Mouse (Mus musculus) limb, embryonic 14.5 days (tissue): Measurements from ENCODE around the gene Ly6g6d. TPM values are rescaled to one million over a fixed set of nuclear protein-coding genes. Genes with fewer than 3 reads are reported as not detected.

Source experiments
- ATAC-seq: fragments of 200-750 bp; cut with Nextera tagmentation; 2 replicates; pipeline ENCODE4 v1.8.0; 2017; ENCODE audit warnings: low read depth, moderate number of reproducible peaks, moderate TSS enrichment; ENCODE audit not compliant: low FRiP score
- DNase-seq: peaks from one replicate; pipeline ENCODE4 v3.0.0-alpha.2; 2015; ENCODE audit warnings: low spot score
- H3K27ac ChIP-seq: fragments of 300-500 bp; sonication (generic); replicated peaks from 2 replicates; pipeline ENCODE4 v1.5.1; 2014; ENCODE audit warnings: low read depth, mild to moderate bottlenecking, low read length, moderate library complexity, mixed read lengths
- H3K27me3 ChIP-seq: fragments of 300-500 bp; sonication (generic); 2 replicates; pipeline ENCODE4 v1.6.1; 2014; ENCODE audit warnings: low read length, mixed read lengths; ENCODE audit not compliant: control insufficient read depth, insufficient read depth
- H3K36me3 ChIP-seq: fragments of 300-500 bp; sonication (generic); 2 replicates; pipeline ENCODE4 v1.6.1; 2014; ENCODE audit warnings: mild to moderate bottlenecking, low read length, moderate library complexity, mixed read lengths; ENCODE audit not compliant: control insufficient read depth, insufficient read depth
- H3K4me1 ChIP-seq: fragments of 300-500 bp; sonication (generic); 2 replicates; pipeline ENCODE4 v1.6.1; 2014; ENCODE audit warnings: antibody characterized with exemption, low read length, mixed read lengths; ENCODE audit not compliant: control insufficient read depth, insufficient read depth
- H3K4me2 ChIP-seq: fragments of 300-500 bp; sonication (generic); replicated peaks from 2 replicates; pipeline ENCODE4 v1.6.1; 2014; ENCODE audit warnings: low read depth, mild to moderate bottlenecking, low read length, moderate library complexity; ENCODE audit not compliant: severe bottlenecking
- H3K4me3 ChIP-seq: fragments of 300-500 bp; sonication (generic); replicated peaks from 2 replicates; pipeline ENCODE4 v1.5.1; 2014; ENCODE audit warnings: low read length
- H3K9ac ChIP-seq: fragments of 300-500 bp; sonication (generic); 2 replicates; pipeline ENCODE4 v1.6.1; 2014; ENCODE audit warnings: mild to moderate bottlenecking, low read depth, low read length, moderate library complexity; ENCODE audit not compliant: severe bottlenecking
- H3K9me3 ChIP-seq: fragments of 300-500 bp; sonication (generic); 2 replicates; pipeline ENCODE4 v1.6.1; 2016; ENCODE audit warnings: low read length; ENCODE audit not compliant: control insufficient read depth
- POLR2A ChIP-seq: fragments of 200-500 bp; IDR thresholded peaks from 2 replicates; pipeline ENCODE4 v1.8.0; 2012; ENCODE audit warnings: inconsistent platforms, mild to moderate bottlenecking, moderate library complexity, borderline replicate concordance; ENCODE audit not compliant: insufficient read depth, insufficient read length; ENCODE audit errors: extremely low read depth
- WGBS: fragments of 180-500 bp; shearing (Covaris S2); extraction: QIAGEN DNeasy Blood & Tissue Kit; methylation state at CpG from one replicate; pipeline ENCODE4 v1.1.7; 2014; 5-methylcytosine and 5-hydroxymethylcytosine counted together
- polyA plus RNA-seq, 2 experiments: library from polyadenylated mRNA; depleted of rRNA in 1 of 2; stranded (reverse) in 1 of 2; unstranded in 1 of 2; fragments of >200 nt; fragmentation: Nextera tagmentation in 1 of 2; extraction: Ambion mirVana in 1 of 2; gene quantifications; 2 replicates each; pipeline versions ENCODE4 v1.2.1 to v1.2.3; 2012 to 2014

Ly6g6d gene
- polyA plus RNA-seq, 2 experiments: 2.0 to 2.3 TPM

DNA sequence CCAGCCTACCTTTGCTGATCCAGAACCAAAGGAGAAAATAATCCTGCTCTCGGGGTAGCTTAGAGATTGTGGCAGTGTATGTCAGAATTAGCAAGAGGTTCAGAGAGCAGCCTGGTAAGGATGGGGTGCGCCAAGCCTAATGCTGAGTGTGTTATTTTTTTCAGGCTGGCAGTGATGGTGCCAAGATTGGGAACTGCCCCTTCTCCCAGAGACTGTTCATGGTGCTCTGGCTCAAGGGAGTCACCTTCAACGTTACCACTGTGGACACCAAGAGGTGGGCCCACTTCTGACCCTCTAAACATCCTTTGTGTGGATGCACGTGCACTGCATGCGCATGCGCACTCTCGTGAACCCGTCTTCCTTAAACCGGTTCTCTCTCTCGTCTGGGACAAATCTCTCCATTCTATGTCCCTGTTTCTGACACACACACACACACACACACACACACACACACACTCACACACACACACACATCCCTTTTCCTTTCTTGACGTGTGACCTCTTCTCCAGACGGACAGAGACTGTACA is 25.5 kb downstream of the Ly6g6d start:
- Histone ChIP-seq H3K9me3 (no peaks in the 10 kb centered on the region), H3K4me1 (peaks cover 32% of the 10 kb centered on the region), H3K27me3 (no peaks in the 10 kb centered on the region), H3K4me2 (peak overlapping the region; percentile 91), H3K36me3 (peaks cover 50% of the 10 kb centered on the region), H3K9ac (peak overlapping the region; percentile 79), H3K27ac (peak overlapping the region; percentile 89; the same call in 1 of the 2 replicates), H3K4me3 (peak overlapping the region; percentile 63)
- DNase-seq: no peak
- no peak for ATAC-seq
- no peak for TF ChIP-seq POLR2A
- WGBS: 86% methylated on average over 12 of the region's 12 CpGs

DNA sequence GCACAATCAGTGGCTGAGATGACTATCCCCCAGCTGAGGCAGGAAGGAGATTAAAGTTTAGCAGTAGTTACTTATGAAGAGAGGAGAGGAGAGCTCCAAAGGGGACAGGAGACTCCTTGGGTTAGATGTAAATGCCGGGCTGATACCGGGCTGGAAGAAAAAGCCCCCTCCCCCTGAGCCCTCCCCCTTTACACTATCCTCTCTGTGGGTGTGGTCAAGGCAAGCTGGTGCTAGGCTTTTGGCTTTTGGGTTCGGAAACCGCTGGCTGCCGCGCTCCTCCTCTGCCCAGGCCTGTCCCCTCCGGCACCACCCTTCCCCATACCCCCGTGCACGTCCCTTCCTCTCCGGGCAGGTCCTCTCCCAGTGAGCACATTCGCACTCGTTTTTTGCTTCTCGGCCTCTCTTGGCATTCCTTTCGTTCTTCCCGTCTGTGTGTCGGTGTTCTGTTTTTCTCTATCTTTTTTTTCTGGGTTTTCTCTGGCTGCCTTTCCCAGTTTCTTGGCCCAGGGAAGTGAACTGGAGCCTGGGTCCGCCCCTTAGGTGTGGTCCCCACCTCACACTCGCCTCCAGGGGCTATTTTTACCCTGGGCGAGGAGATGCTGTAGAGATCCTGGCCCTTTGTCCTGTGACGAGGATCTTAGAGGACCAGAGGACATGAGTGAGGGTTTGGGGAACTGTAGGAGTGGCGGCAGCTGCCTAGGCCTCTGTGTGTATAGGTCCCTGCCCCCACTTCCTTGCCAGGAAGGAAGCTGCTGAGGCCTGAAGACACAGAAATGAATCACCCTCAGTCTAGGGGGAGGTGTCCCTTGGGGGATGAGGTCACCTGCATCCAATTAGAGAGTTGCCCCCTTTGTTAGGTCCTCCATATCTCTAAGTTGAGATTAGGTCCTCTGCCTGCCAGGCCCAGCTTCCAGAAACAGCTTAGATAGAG is 26.4 kb downstream of the Ly6g6d start:
- no peaks in the 10 kb centered on the region for H3K9me3 ChIP-seq
- peak overlapping the region; percentile 63 for H3K4me3 ChIP-seq
- peak overlapping the region; percentile 89 for H3K27ac ChIP-seq
- H3K4me2 ChIP-seq: peak overlapping the region; percentile 91
- DNase-seq (peak; percentile 86), ATAC-seq (peak; percentile 34)
- 2% methylated on average over 20 of the region's 21 CpGs for WGBS
- H3K4me1 ChIP-seq: peaks cover 36% of the 10 kb centered on the region
- peak overlapping the region; percentile 79 for H3K9ac ChIP-seq
- H3K36me3 ChIP-seq: peaks cover 44% of the 10 kb centered on the region
- no peaks in the 10 kb centered on the region for H3K27me3 ChIP-seq
- TF ChIP-seq POLR2A: no peak

DNA sequence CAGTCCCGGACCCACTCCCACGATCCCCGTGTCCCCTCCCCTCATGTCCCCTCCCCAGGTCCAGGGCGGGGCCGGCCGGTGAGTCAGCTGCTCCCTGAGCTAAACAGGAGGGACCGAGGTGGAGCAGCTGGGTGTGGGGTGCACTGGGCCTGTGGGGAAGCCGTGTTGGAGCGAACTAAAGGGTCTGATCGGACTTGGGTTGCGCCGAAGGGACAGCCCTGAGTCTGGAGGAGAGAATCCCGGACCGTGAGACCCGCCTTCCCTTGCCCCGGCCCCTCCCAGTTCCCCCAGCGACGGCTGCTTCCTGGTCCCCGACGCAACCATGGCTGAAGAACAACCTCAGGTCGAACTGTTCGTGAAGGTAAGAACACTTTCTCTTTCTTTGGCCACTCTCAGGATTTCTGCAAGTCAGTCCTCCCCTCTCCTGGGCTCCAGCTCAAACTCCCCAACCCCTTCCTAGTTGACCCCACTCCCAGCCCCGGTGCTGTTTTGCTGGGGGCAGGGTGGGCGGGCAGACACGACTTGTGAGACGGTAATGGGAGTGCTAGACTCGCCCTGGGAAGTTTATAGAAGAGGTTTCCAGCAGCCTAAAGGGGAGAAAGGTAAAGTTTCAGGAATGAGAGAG is 27.6 kb downstream of the Ly6g6d start:
- WGBS: 3% methylated on average over 22 of the region's 27 CpGs
- 0 out of 2 replicates have a peak, but pooled peaks have one; percentile 3 for ATAC-seq
- H3K4me3 ChIP-seq: peak overlapping the region; percentile 63

DNA sequence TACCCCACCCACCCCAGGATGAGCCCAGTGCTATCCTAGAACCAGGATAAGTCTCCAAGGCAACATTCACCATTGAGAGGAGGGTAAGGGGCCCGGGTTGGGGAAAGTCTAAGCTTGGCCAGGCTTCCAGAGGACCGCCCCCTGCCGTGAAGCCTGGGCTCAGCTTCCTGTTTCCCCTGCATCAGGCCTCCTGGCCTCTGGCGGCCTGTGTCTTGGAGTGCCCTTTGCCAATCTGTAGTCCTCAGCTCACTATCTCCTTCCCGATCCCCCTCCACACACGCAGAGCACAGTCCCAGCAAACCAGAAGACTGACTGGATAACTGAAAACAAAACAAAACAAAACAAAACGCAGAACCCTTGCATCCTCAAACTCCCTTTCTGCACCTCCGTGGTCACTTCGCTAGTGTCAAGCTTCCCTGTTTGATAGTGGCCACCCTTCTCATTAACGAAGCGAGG is 28.3 kb downstream of the Ly6g6d start, which contains the start of gene Clic1:
Clic1 (plus strand) TSS at position 406 of the 456 bp plus-strand sequence.
- peak within 1 kb of the TSS; percentile 63 for H3K4me3 ChIP-seq
- peaks cover 41% of the 10 kb centered on the region for H3K4me1 ChIP-seq
- ATAC-seq: peak; percentile 4; the same call in 1 of the 2 replicates
- peak; percentile 49; the same call in 1 of the 2 replicates for TF ChIP-seq POLR2A
- peak; percentile 92 for DNase-seq
- WGBS: 3% methylated on average over 11 of the region's 11 CpGs
- no peaks in the 10 kb centered on the region for H3K27me3 ChIP-seq
- no peaks in the 10 kb centered on the region for H3K9me3 ChIP-seq
- peaks cover 26% of the 10 kb centered on the region for H3K36me3 ChIP-seq
- peak within 1 kb of the TSS; percentile 79 for H3K9ac ChIP-seq
- H3K27ac ChIP-seq: peak within 1 kb of the TSS; percentile 97
- peak within 1 kb of the TSS; percentile 91 for H3K4me2 ChIP-seq

More for the DNA sequence above, 27.6 kb downstream of the Ly6g6d start:
- Histone ChIP-seq H3K36me3 (peaks cover 32% of the 10 kb centered on the region), H3K9me3 (no peaks in the 10 kb centered on the region), H3K4me1 (peaks cover 41% of the 10 kb centered on the region), H3K27me3 (no peaks in the 10 kb centered on the region), H3K27ac (peak overlapping the region; percentile 97), H3K4me2 (peak overlapping the region; percentile 91), H3K9ac (peak overlapping the region; percentile 79)
- peak; percentile 67 for DNase-seq
- TF ChIP-seq POLR2A: no peak

DNA sequence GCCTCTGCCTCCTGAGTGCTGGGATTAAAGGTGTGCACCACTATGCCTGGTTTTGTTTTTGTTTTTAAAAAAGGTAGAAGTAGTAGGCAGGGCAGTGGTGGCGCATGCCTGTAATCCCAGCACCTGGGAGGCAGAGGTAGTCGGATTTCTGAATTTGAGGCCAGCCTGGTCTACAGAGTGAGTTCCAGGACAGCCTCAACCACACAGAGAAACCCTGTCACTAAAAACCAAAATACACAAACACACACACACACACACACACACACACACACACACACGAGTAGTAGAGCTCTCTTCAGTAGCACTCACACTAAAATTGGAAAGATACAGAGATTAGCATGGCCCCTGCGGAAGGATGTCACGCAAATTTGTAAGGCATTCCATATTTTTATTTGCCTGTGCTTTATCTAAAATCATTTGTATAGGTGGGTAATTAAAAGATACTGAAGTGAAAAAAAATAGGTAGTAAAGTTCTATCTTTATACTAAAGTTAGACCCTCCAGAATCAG is 28.9 kb downstream of the Ly6g6d start:
- Histone ChIP-seq H3K4me2 (peak overlapping the region; percentile 91), H3K4me1 (peaks cover 41% of the 10 kb centered on the region), H3K9ac (no peak overlapping the region), H3K27ac (peak overlapping the region; percentile 97), H3K4me3 (peak overlapping the region; percentile 63), H3K9me3 (no peaks in the 10 kb centered on the region), H3K27me3 (no peaks in the 10 kb centered on the region), H3K36me3 (peaks cover 20% of the 10 kb centered on the region)
- ATAC-seq: no peak
- no peak for DNase-seq
- no peak for TF ChIP-seq POLR2A
- 79% methylated on average over 5 of the region's 5 CpGs for WGBS
